Comparison of ENCODE assay signal across 7 mouse cellular contexts in the genomic region with DNA sequence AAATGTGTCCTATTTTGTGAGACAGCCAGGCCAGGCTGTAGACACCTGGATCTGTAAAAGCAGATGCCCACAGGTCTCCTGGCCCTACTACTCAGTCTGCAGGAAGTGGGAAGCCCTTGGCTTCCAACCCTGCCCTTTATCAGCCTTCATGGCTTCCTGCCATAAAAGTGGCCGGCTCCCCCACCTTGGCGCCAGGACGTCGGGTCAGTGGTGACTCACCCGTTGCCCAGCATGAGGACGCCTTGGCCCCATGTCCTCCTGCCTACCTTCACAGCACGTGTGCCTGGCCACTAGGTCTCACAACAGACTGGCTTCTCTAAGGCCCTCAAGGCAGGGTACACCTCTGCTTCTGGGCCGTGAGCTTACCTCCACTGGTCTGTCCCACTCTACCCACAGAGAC. TPM values are rescaled to one million over a fixed set of nuclear protein-coding genes. Genes with fewer than 3 reads are reported as not detected.
DNase-seq lines count a peak whose midpoint lies in the region; ATAC-seq and TF ChIP-seq lines count a peak whose summit lies in the region.

No protein-coding gene starts in this region.

- no peak for ATAC-seq in midbrain, postnatal 0 days (ENCODE audit: low FRiP score)

- no peak overlapping the region for H3K4me3 ChIP-seq in MEL (ENCODE audit: control insufficient read depth in 1 of 2, insufficient read depth in 1 of 2, low read depth in 2 of 2, low read length in 2 of 2)
- no peak overlapping the region for H3K4me3 ChIP-seq in midbrain, postnatal 0 days (ENCODE audit: low read depth, low read length)

- H3K36me3 ChIP-seq in MEL (ENCODE audit: control insufficient read depth in 1 of 2, insufficient read depth in 2 of 2, low read length in 2 of 2) = peaks cover 0 to 18% of the 10 kb centered on the region in 2 experiments; a peak in 2 of 4 replicates
- H3K36me3 ChIP-seq in midbrain, postnatal 0 days (ENCODE audit: insufficient read depth, low read length) = peaks cover 3% of the 10 kb centered on the region; the same call in 1 of the 2 replicates

- DNase-seq in 3134 (ENCODE audit: extremely low read depth, insufficient read length, low spot score) (peak; percentile 78), MEL (ENCODE audit: low read depth, low spot score) (no peak)
- peak; percentile 70 to 75 for DNase-seq in heart, adult 9 months (ENCODE audit: low spot score in 2 of 2)
- peak; percentile 71 for DNase-seq in kidney, postnatal 10 days
- peak; percentile 80 for DNase-seq in urinary bladder, postnatal 14 days (ENCODE audit: low spot score)
- DNase-seq in thymus, adult 18-20 months = no peak
- no peak for DNase-seq in midbrain, postnatal 0 days (ENCODE audit: low spot score)

- no peak overlapping the region for H3K27ac ChIP-seq in MEL (ENCODE audit: control insufficient read depth, low read depth, low read length)
- no peak overlapping the region for H3K27ac ChIP-seq in midbrain, postnatal 0 days (ENCODE audit: low read depth, low read length)

- 79% methylated on average over 8 of the region's 8 CpGs for WGBS in midbrain, postnatal 0 days

- no peak for TF ChIP-seq CTCF in MEL (IDR thresholded peaks at IDR 0.05 in 2 of 3, conservative IDR thresholded peaks at IDR 0.05 in 1 of 3; ENCODE audit: control insufficient read depth in 1 of 3, insufficient read depth in 1 of 3, low read depth in 2 of 3, low read length in 3 of 3, poor library complexity in 1 of 3, severe bottlenecking in 1 of 3)
- TF ChIP-seq CTCF in midbrain, postnatal 0 days (IDR thresholded peaks at IDR 0.05) = no peak

- H3K4me2 ChIP-seq in midbrain, postnatal 0 days (ENCODE audit: low read depth, low read length, poor library complexity, severe bottlenecking) = no peak overlapping the region

- H3K9me3 ChIP-seq in MEL (replicated peaks; ENCODE audit: insufficient read depth, low read length) = no peaks in the 10 kb centered on the region
- H3K9me3 ChIP-seq in midbrain, postnatal 0 days (ENCODE audit: low read length) = no peaks in the 10 kb centered on the region

- TF ChIP-seq EP300 in MEL (IDR thresholded peaks at IDR 0.05; ENCODE audit: low read depth in 1 of 2, low read length in 2 of 2) = peak; percentile 31 to 58; a peak in 3 of 4 replicates

- TF ChIP-seq RAD21 in MEL (IDR thresholded peaks at IDR 0.05; ENCODE audit: low read depth, low read length) = no peak

- peak in 1 of 2 experiments; percentile 34; a peak in 1 of 4 replicates for TF ChIP-seq POLR2A in MEL (IDR thresholded peaks at IDR 0.05; ENCODE audit: control insufficient read depth in 1 of 2, insufficient read depth in 1 of 2, low read depth in 1 of 2, low read length in 2 of 2, poor library complexity in 1 of 2)

- H3K27me3 ChIP-seq in MEL (ENCODE audit: control insufficient read depth in 1 of 2, insufficient read depth in 2 of 2, low read length in 2 of 2) = no peaks in the 10 kb centered on the region
- no peaks in the 10 kb centered on the region for H3K27me3 ChIP-seq in midbrain, postnatal 0 days (ENCODE audit: insufficient read depth, low read length)

- H3K4me1 ChIP-seq in MEL (ENCODE audit: control insufficient read depth in 1 of 2, insufficient read depth in 2 of 2, low read length in 2 of 2) = peaks cover 14 to 30% of the 10 kb centered on the region in 2 experiments
- H3K4me1 ChIP-seq in midbrain, postnatal 0 days (ENCODE audit: insufficient read depth, low read length) = peaks cover 15% of the 10 kb centered on the region

- H3K9ac ChIP-seq in MEL (ENCODE audit: control insufficient read depth, low read depth, low read length, poor library complexity, severe bottlenecking) = peak overlapping the region; percentile 2
- no peak overlapping the region for H3K9ac ChIP-seq in midbrain, postnatal 0 days (replicated peaks; ENCODE audit: low read length, poor library complexity, severe bottlenecking)

- H3K79me2 ChIP-seq in MEL (ENCODE audit: control insufficient read depth, insufficient read depth, low read length, poor library complexity) = no peaks in the 10 kb centered on the region; the same call in 1 of the 2 replicates

TF ChIP-seq in MEL, 35 proteins besides CTCF, POLR2A, EP300 and RAD21 (continues in another document):
- TF ChIP-seq TBP (IDR thresholded peaks at IDR 0.05; ENCODE audit: low read depth, low read length) = no peak
- TF ChIP-seq MYC (IDR thresholded peaks at IDR 0.05; ENCODE audit: low read depth, low read length) = peak; percentile 57; the same call in 1 of the 2 replicates
- 0 out of 2 replicates have a peak, but pooled peaks have one; percentile 66 for TF ChIP-seq JUND (IDR thresholded peaks at IDR 0.05; ENCODE audit: low read depth, low read length)
- TF ChIP-seq CHD2 (IDR thresholded peaks at IDR 0.05; ENCODE audit: low read length) = peak; percentile 24; the same call in 1 of the 2 replicates
- no peak for TF ChIP-seq USF2 (IDR thresholded peaks at IDR 0.05; ENCODE audit: borderline replicate concordance in 1 of 2, insufficient read depth in 1 of 2, low read depth in 1 of 2, low read length in 2 of 2)
- peak; percentile 23; the same call in 1 of the 2 replicates for TF ChIP-seq TAL1 (IDR thresholded peaks at IDR 0.05; ENCODE audit: low read length)
- no peak for TF ChIP-seq ZKSCAN1 (IDR thresholded peaks at IDR 0.05; ENCODE audit: low read depth, low read length)
- no peak for TF ChIP-seq UBTF (IDR thresholded peaks at IDR 0.05; ENCODE audit: borderline replicate concordance, insufficient read depth, low read depth, low read length)
- TF ChIP-seq ZNF384 (IDR thresholded peaks at IDR 0.05; ENCODE audit: low read depth, low read length) = no peak
- TF ChIP-seq E2F4 (IDR thresholded peaks at IDR 0.05; ENCODE audit: borderline replicate concordance, low read depth, low read length) = no peak
- no peak for TF ChIP-seq KAT2A (conservative IDR thresholded peaks at IDR 0.05; ENCODE audit: low read depth, low read length)
- TF ChIP-seq MXI1 (IDR thresholded peaks at IDR 0.05; ENCODE audit: low read depth, low read length) = peak; percentile 47; the same call in 1 of the 2 replicates
- TF ChIP-seq ELF1 (IDR thresholded peaks at IDR 0.05; ENCODE audit: low read depth, low read length) = no peak
- no peak for TF ChIP-seq SMC3 (IDR thresholded peaks at IDR 0.05; ENCODE audit: low read depth, low read length)
- no peak for TF ChIP-seq GATA1 (IDR thresholded peaks at IDR 0.05; ENCODE audit: low read depth, low read length)
- no peak; the same call in 1 of the 2 replicates for TF ChIP-seq POLR2AphosphoS2 (IDR thresholded peaks at IDR 0.05; ENCODE audit: low read length)
- TF ChIP-seq NRF1 (IDR thresholded peaks at IDR 0.05; ENCODE audit: insufficient read depth, low read depth, low read length, poor library complexity, severe bottlenecking) = no peak
- 0 out of 2 replicates have a peak, but pooled peaks have one; percentile 15 for TF ChIP-seq ZC3H11A (IDR thresholded peaks at IDR 0.05; ENCODE audit: low read depth, low read length)
- TF ChIP-seq CHD1 (IDR thresholded peaks at IDR 0.05; ENCODE audit: low read depth, low read length) = no peak
- 0 out of 2 replicates have a peak, but pooled peaks have one; percentile 10 for TF ChIP-seq MAZ (IDR thresholded peaks at IDR 0.05; ENCODE audit: low read depth, low read length)
- 0 out of 2 replicates have a peak, but pooled peaks have one; percentile 48 for TF ChIP-seq ETS1 (IDR thresholded peaks at IDR 0.05; ENCODE audit: low read depth, low read length)
- TF ChIP-seq ZMIZ1 (IDR thresholded peaks at IDR 0.05; ENCODE audit: low read depth, low read length) = peak; percentile 83; the same call in 1 of the 2 replicates
- no peak; the same call in 1 of the 2 replicates for TF ChIP-seq RCOR1 (IDR thresholded peaks at IDR 0.05; ENCODE audit: low read depth, low read length)
- peak; percentile 3; the same call in 1 of the 2 replicates for TF ChIP-seq USF1 (IDR thresholded peaks at IDR 0.05; ENCODE audit: low read depth, low read length)
- TF ChIP-seq BHLHE40 (IDR thresholded peaks at IDR 0.05; ENCODE audit: borderline replicate concordance, low read depth, low read length) = peak; percentile 52
- peak; percentile 34; the same call in 1 of the 2 replicates for TF ChIP-seq MAX (IDR thresholded peaks at IDR 0.05; ENCODE audit: low read length)
- no peak for TF ChIP-seq GABPA (IDR thresholded peaks at IDR 0.05; ENCODE audit: low read depth, low read length)
- TF ChIP-seq MAFK (IDR thresholded peaks at IDR 0.05; ENCODE audit: borderline replicate concordance, low read depth, low read length) = no peak
- peak; percentile 24; the same call in 1 of the 2 replicates for TF ChIP-seq NELFE (IDR thresholded peaks at IDR 0.05; ENCODE audit: low read depth, low read length)
- TF ChIP-seq POLR2AphosphoS5 (IDR thresholded peaks at IDR 0.05; ENCODE audit: borderline replicate concordance, low read depth, low read length) = peak; percentile 93; the same call in 1 of the 2 replicates

RNA-seq across cellular contexts. Expression of a gene that starts 10.5 kb away (rescaled TPM):
- total RNA-seq in MEL (2012; rRNA removed) = 19.0 and 20.1 TPM in 2 replicates
- 10 to 100 TPM in 1 of 2 experiments, not detected in 1; 61.0 TPM for polyA plus RNA-seq in MEL (2012; ENCODE audit: insufficient read depth in 1 of 2, insufficient read length in 2 of 2, low read depth in 1 of 2, low replicate concordance in 2 of 2, missing spikeins in 1 of 2)
- 23.6 and 25.8 TPM in 2 replicates for total RNA-seq in midbrain, postnatal 0 days (2014; rRNA removed)
- 41.8 and 48.0 TPM in 2 replicates for polyA plus RNA-seq in midbrain, postnatal 0 days (2015; fragmentation: Nextera tagmentation; extraction: Ambion mirVana)

RNA-seq across cellular contexts. Expression of a gene that starts 22.9 kb away (rescaled TPM):
- 0.75 and 1.0 TPM in 2 replicates for total RNA-seq in MEL (2012; rRNA removed)
- polyA plus RNA-seq in MEL (2012; ENCODE audit: insufficient read depth in 1 of 2, insufficient read length in 2 of 2, low read depth in 1 of 2, low replicate concordance in 2 of 2, missing spikeins in 1 of 2) = 1 to 10 TPM in 1 of 2 experiments, not detected in 1; 3.9 TPM
- total RNA-seq in midbrain, postnatal 0 days (2014; rRNA removed) = 88.4 and 94.6 TPM in 2 replicates
- polyA plus RNA-seq in midbrain, postnatal 0 days (2015; fragmentation: Nextera tagmentation; extraction: Ambion mirVana) = 9.4 and 12.1 TPM in 2 replicates

RNA-seq across cellular contexts. Expression of a gene that starts 23.8 kb away (rescaled TPM):
- 0.88 and 1.8 TPM in 2 replicates for total RNA-seq in MEL (2012; rRNA removed)
- polyA plus RNA-seq in MEL (2012; ENCODE audit: insufficient read depth in 1 of 2, insufficient read length in 2 of 2, low read depth in 1 of 2, low replicate concordance in 2 of 2, missing spikeins in 1 of 2) = 1 to 10 TPM in 1 of 2 experiments, not detected in 1; 3.0 TPM
- 79.0 and 81.6 TPM in 2 replicates for total RNA-seq in midbrain, postnatal 0 days (2014; rRNA removed)
- polyA plus RNA-seq in midbrain, postnatal 0 days (2015; fragmentation: Nextera tagmentation; extraction: Ambion mirVana) = 58.4 and 61.9 TPM in 2 replicates

RNA-seq across cellular contexts. Expression of a gene that starts 48.1 kb away (rescaled TPM):
- total RNA-seq in MEL (2012; rRNA removed) = 90.6 and 105 TPM in 2 replicates
- polyA plus RNA-seq in MEL (2012; ENCODE audit: insufficient read depth in 1 of 2, insufficient read length in 2 of 2, low read depth in 1 of 2, low replicate concordance in 2 of 2, missing spikeins in 1 of 2) = 100 to 1,000 TPM in 1 of 2 experiments, not detected in 1; 159 TPM
- total RNA-seq in midbrain, postnatal 0 days (2014; rRNA removed) = 42.1 and 51.3 TPM in 2 replicates
- 34.9 and 39.0 TPM in 2 replicates for polyA plus RNA-seq in midbrain, postnatal 0 days (2015; fragmentation: Nextera tagmentation; extraction: Ambion mirVana)

Comparison
In these comparisons a context has a peak if more than half of its experiments do, and no peak if none do; other contexts are left out.
1. DNase-seq: peak in 3134 (single experiment), heart, adult 9 months (2 of 2), kidney, postnatal 10 days (single experiment) and urinary bladder, postnatal 14 days (single experiment); none in MEL (single experiment), thymus, adult 18-20 months (0 of 2) and midbrain, postnatal 0 days (single experiment).
2. RNA of a gene that starts 22.9 kb away (total RNA-seq): 88.4 to 94.6 TPM in midbrain, postnatal 0 days; 0.75 to 1.0 TPM in MEL; every median in the first group is over 10 times any median in the second.
3. RNA of a gene that starts 23.8 kb away (total RNA-seq): 79.0 to 81.6 TPM in midbrain, postnatal 0 days; 0.88 to 1.8 TPM in MEL; every median in the first group is over 10 times any median in the second.